Mouse (Mus musculus) intestine, postnatal 0 days (tissue): ENCODE results near the gene Sp9. TPM values are rescaled to one million over a fixed set of nuclear protein-coding genes. Genes with fewer than 3 reads are reported as not detected.
A peak's percentile ranks its signal among the peaks of the same experiment; 100 is the strongest.

Experiments
- ATAC-seq: fragments of 200-750 bp; cut with Nextera tagmentation; 2 replicates; pipeline ENCODE4 v1.8.0; 2017; ENCODE audit warnings: mild to moderate bottlenecking, moderate TSS enrichment, moderate library complexity
- H3K27ac ChIP-seq: fragments of 300-500 bp; sonication (generic); 2 replicates; pipeline ENCODE4 v1.5.1; 2014; ENCODE audit warnings: mild to moderate bottlenecking, low read depth, low read length, moderate library complexity
- H3K27me3 ChIP-seq: fragments of 300-500 bp; sonication (generic); replicated peaks from 2 replicates; pipeline ENCODE4 v1.6.1; 2014; ENCODE audit warnings: low read length, mixed read lengths; ENCODE audit not compliant: control insufficient read depth, insufficient read depth
- H3K36me3 ChIP-seq: fragments of 300-500 bp; sonication (generic); 2 replicates; pipeline ENCODE4 v1.6.1; 2014; ENCODE audit warnings: mild to moderate bottlenecking, moderate library complexity; ENCODE audit not compliant: control insufficient read depth, insufficient read depth
- H3K4me1 ChIP-seq: fragments of 300-500 bp; sonication (generic); replicated peaks from 2 replicates; pipeline ENCODE4 v1.6.1; 2014; ENCODE audit warnings: antibody characterized with exemption, low read length, mixed read lengths; ENCODE audit not compliant: control insufficient read depth, insufficient read depth
- H3K4me2 ChIP-seq: fragments of 300-500 bp; sonication (generic); replicated peaks from 2 replicates; pipeline ENCODE4 v1.6.1; 2014; ENCODE audit warnings: low read depth, mild to moderate bottlenecking, moderate library complexity
- H3K4me3 ChIP-seq: fragments of 300-500 bp; sonication (generic); 2 replicates; pipeline ENCODE4 v1.5.1; 2014; ENCODE audit warnings: low read depth, low read length
- H3K9ac ChIP-seq: fragments of 300-500 bp; sonication (generic); 2 replicates; pipeline ENCODE4 v1.6.1; 2014; ENCODE audit warnings: mild to moderate bottlenecking, low read depth, low read length
- H3K9me3 ChIP-seq: fragments of 300-500 bp; sonication (generic); 2 replicates; pipeline ENCODE4 v1.6.1; 2016; ENCODE audit warnings: mixed run types; ENCODE audit not compliant: control insufficient read depth
- CTCF ChIP-seq: sonication (generic); IDR thresholded peaks from 2 replicates; pipeline ENCODE4 v1.5.1; 2016; ENCODE audit warnings: low read depth, mild to moderate bottlenecking, control low read depth, antibody characterized with exemption, moderate library complexity
- WGBS: fragments of 180-500 bp; shearing (Covaris S2); extraction: QIAGEN DNeasy Blood & Tissue Kit; methylation state at CpG from one replicate; pipeline ENCODE4 v1.1.7; 2014; 5-methylcytosine and 5-hydroxymethylcytosine counted together
- polyA plus RNA-seq: library from polyadenylated mRNA; unstranded; fragments of >200 nt; fragmentation: Nextera tagmentation; extraction: Ambion mirVana; gene quantifications from 2 replicates; pipeline ENCODE4 v1.2.1, GENCODE M21; 2015

The Sp9 gene
- polyA plus RNA-seq, 1 experiment from 2014 or later, result not detected

DNA sequence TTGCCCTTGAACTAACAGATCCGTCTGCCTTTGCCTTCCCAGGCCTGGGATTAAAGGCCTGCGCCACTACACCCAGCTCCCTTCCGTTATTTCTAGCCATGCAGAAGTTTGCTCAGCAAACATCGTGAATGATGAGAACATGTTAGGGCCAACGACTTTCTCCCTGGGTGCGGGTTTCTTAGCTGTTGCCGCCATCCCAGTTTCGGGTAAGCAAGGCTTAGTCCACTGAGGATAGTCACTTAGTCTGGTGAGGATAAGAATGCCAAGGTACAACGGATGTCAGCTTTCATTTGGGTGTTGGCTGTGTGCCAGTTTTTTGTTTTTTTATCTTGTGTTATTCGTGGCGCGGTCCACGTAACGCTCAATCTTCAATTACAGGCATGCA is 41.4 kb downstream of the Sp9 start:
- H3K4me3 ChIP-seq, result peak overlapping the region; percentile 67
- H3K27ac ChIP-seq, result peak overlapping the region; percentile 69; the same call in 1 of the 2 replicates
- peak; percentile 58 for ATAC-seq
- no peak overlapping the region for H3K9ac ChIP-seq
- no peak for TF ChIP-seq CTCF
- WGBS, result 21% methylated on average over 14 of the region's 14 CpGs
- peak overlapping the region; percentile 71 for H3K4me2 ChIP-seq
- peaks cover 8% of the 10 kb centered on the region for H3K36me3 ChIP-seq
- H3K9me3 ChIP-seq, result no peaks in the 10 kb centered on the region
- no peaks in the 10 kb centered on the region for H3K4me1 ChIP-seq
- no peaks in the 10 kb centered on the region for H3K27me3 ChIP-seq

DNA sequence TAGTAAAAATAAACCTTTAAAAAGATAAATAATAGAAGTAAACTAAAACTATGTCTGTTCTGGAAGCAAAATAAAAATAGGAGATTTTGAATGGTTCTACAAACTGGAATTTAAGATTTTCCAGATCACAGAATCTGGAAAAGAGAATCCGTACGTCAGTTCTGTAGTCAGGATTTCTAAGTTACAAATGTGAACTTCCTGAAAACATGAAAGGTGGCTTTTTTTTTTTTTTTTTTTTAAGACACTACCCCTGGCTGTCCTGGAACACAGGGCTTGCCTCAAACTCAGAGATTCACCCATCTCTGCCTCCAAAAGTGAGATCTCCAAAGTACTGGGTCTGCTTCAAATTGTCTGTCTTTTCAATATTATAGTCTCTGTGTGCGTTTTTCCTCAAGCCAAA is 42.6 kb downstream of the Sp9 start:
- TF ChIP-seq CTCF, result no peak
- H3K4me3 ChIP-seq, result no peak overlapping the region
- no peak for ATAC-seq

DNA sequence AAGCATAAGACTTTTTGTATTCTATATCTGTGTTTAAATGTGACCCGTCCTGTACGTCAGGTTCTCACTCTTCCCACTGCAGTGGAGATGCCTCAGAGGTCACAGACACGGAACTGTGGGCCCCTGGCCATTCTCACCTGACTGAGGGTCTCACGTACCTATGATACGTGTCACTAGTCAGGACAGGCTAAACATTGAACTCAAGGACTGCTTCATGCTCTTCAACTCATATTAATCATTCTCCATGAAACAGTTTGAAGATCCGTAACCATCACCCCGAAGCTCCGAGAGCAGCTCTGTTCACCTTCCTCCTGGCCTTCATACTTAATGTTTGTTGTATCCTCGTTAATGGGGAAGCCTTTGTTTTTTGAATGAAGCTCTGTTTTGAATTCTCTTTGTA is 45.7 kb downstream of the Sp9 start:
- Histone ChIP-seq H3K27ac (no peak overlapping the region), H3K9me3 (no peaks in the 10 kb centered on the region), H3K36me3 (0 out of 2 replicates have a peak, but pooled peaks cover 5% of the 10 kb centered on the region), H3K4me2 (no peak overlapping the region), H3K4me1 (no peaks in the 10 kb centered on the region), H3K9ac (no peak overlapping the region), H3K27me3 (no peaks in the 10 kb centered on the region), H3K4me3 (no peak overlapping the region)
- TF ChIP-seq CTCF, result no peak
- 93% methylated on average over 9 of the region's 9 CpGs for WGBS
- ATAC-seq, result no peak

More for the DNA sequence above, 42.6 kb downstream of the Sp9 start:
- Histone ChIP-seq H3K4me2 (no peak overlapping the region), H3K27me3 (no peaks in the 10 kb centered on the region), H3K36me3 (peaks cover 5% of the 10 kb centered on the region; the same call in 1 of the 2 replicates), H3K4me1 (no peaks in the 10 kb centered on the region), H3K9ac (no peak overlapping the region), H3K27ac (no peak overlapping the region), H3K9me3 (no peaks in the 10 kb centered on the region)
- 92% methylated on average over 3 of the region's 3 CpGs for WGBS

DNA sequence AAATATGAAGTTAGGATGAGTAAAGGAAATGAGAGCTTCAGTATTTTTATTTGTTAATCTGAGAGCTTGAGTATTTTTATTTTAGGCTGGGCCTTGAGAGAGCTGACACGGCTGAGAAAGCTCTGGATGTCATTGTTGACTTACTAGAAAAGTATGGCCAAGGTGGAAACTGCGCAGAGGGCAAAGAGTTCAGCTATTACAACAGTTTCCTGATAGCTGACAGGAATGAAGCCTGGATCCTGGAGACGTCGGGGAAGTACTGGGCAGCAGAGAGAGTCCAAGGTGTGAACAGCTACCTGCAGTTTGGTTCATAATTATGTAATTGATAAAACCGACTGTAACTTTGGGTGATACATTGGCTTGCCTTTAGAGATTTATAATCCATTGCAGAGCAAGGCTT is 47.5 kb downstream of the Sp9 start:
- H3K27ac ChIP-seq, result no peak overlapping the region
- H3K27me3 ChIP-seq, result no peaks in the 10 kb centered on the region
- no peak overlapping the region for H3K4me3 ChIP-seq
- no peak overlapping the region for H3K9ac ChIP-seq
- 0 out of 2 replicates have a peak, but pooled peaks cover 5% of the 10 kb centered on the region for H3K36me3 ChIP-seq
- no peak for TF ChIP-seq CTCF
- ATAC-seq, result no peak
- no peak overlapping the region for H3K4me2 ChIP-seq
- 74% methylated on average over 5 of the region's 5 CpGs for WGBS
- H3K4me1 ChIP-seq, result no peaks in the 10 kb centered on the region
- no peaks in the 10 kb centered on the region for H3K9me3 ChIP-seq

DNA sequence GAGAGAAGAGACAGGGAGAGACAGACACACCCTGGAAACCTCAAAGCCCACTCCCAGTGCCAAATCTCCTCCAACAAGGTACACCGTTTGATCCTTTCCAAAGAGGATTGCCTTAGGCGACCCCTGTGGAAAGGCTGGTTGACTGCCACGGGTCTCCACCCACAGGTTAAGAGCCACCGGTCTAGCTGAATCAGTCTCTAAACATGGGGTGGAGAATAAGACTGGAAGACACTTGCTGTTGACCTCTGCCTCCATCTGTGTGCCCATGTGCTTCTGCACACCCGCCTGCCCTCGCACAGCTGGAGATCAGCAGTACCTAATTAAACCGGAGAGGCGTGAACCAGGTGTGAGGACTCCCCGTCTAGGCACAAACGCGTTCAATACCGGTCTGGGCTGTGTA is 51.3 kb downstream of the Sp9 start:
- no peak for TF ChIP-seq CTCF
- Histone ChIP-seq H3K36me3 (0 out of 2 replicates have a peak, but pooled peaks cover 5% of the 10 kb centered on the region), H3K27me3 (no peaks in the 10 kb centered on the region), H3K9me3 (no peaks in the 10 kb centered on the region), H3K4me2 (no peak overlapping the region), H3K4me3 (no peak overlapping the region), H3K9ac (no peak overlapping the region), H3K27ac (no peak overlapping the region), H3K4me1 (no peaks in the 10 kb centered on the region)
- no peak for ATAC-seq
- WGBS, result 64% methylated on average over 12 of the region's 12 CpGs

DNA sequence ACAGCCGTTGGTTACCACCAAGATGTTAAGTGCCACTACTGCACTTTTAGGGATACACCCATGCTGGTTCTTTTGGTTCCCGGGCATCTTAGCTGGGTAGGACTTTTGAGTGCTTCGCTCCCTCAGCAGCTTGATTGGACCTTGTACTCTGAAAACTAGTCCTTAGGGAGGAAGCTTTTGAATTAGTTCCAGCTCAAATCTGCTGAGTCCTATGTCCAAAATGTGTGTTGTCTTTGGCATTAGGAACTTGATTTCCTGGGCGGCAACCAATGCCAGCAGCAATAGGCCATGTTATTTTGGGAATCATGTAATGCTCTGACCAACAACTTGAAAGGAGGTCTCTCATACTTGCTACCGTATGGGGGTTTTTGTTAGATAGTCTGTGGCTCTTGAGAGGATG is 54.1 kb downstream of the Sp9 start:
- 91% methylated on average over 5 of the region's 5 CpGs for WGBS
- no peaks in the 10 kb centered on the region for H3K36me3 ChIP-seq
- no peaks in the 10 kb centered on the region for H3K9me3 ChIP-seq
- no peak for ATAC-seq
- H3K27me3 ChIP-seq, result no peaks in the 10 kb centered on the region
- H3K4me2 ChIP-seq, result no peak overlapping the region
- no peak overlapping the region for H3K27ac ChIP-seq
- TF ChIP-seq CTCF, result no peak
- H3K4me1 ChIP-seq, result no peaks in the 10 kb centered on the region
- H3K9ac ChIP-seq, result no peak overlapping the region
- no peak overlapping the region for H3K4me3 ChIP-seq

Other genes with a start within 250 kb of the Sp9 start
- 42.3 and 43.3 TPM in 2 replicates for gene Ola1, start 53.0 kb upstream of the Sp9 start, polyA plus RNA-seq
- 7.8 and 8.7 TPM in 2 replicates for gene Scrn3, start 40.7 kb downstream of the Sp9 start, polyA plus RNA-seq
- 17.1 and 19.9 TPM in 2 replicates for gene Cir1, start 40.8 kb downstream of the Sp9 start, polyA plus RNA-seq
- gene Gpr155, start 114.6 kb downstream of the Sp9 start, polyA plus RNA-seq, result 18.1 and 22.6 TPM in 2 replicates